In the genomic region with DNA sequence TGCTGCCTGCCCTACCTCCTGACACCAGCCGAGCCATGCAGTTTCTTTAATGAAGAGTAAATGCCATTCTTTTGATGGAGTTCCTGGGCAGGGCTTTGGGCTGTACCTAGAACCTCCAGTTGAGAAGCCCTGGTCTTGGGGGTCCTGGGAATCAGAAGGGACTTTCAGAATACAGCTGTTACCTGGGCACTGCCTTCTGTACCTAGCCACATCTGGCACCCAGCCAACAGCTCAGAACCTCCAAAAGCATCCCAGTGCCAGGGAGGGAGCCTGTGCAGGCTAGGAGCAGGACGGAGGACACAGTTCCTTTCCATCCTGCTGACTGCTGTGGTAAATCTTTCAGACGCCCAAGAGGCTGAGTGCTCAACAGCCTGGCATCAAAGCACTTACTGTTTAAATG, we compare ENCODE assay signal across 24 mouse cellular contexts.
DNase-seq lines count a peak whose midpoint lies in the region; ATAC-seq and TF ChIP-seq lines count a peak whose summit lies in the region.
"Had no signal": no experiment of that assay in that cellular context is flagged by ENCODE, and none has a peak within 500 bp of the region (broad histone marks: within the 10 kb centered on the region; RNA-seq: fewer than 3 reads in every experiment).

No protein-coding gene starts in this region.

- H3K4me3 ChIP-seq in forebrain, embryonic 11.5 days (ENCODE audit: low read depth, low read length): no peak overlapping the region
- H3K4me3 ChIP-seq in forebrain, embryonic 13.5 days: no peak overlapping the region
- H3K4me3 ChIP-seq in midbrain, embryonic 11.5 days (ENCODE audit: low read depth, low read length): no peak overlapping the region
- H3K4me3 ChIP-seq in midbrain, postnatal 0 days (ENCODE audit: low read depth, low read length): no peak overlapping the region
- H3K4me3 ChIP-seq in embryonic facial prominence, embryonic 13.5 days: no peak overlapping the region
- H3K4me3 ChIP-seq: heart, embryonic 12.5 days; limb, embryonic 13.5 days; liver, embryonic 13.5 days; megakaryocyte, embryonic 14.5 days; midbrain, embryonic 15.5 days; stomach, embryonic 15.5 days had no signal

- no peak overlapping the region for H3K27ac ChIP-seq in forebrain, embryonic 11.5 days (ENCODE audit: low read depth, low read length)
- no peak overlapping the region for H3K27ac ChIP-seq in forebrain, embryonic 13.5 days
- H3K27ac ChIP-seq in midbrain, embryonic 11.5 days (ENCODE audit: low read depth, low read length): no peak overlapping the region
- H3K27ac ChIP-seq in midbrain, postnatal 0 days (ENCODE audit: low read depth, low read length): no peak overlapping the region
- H3K27ac ChIP-seq in embryonic facial prominence, embryonic 13.5 days: no peak overlapping the region
- H3K27ac ChIP-seq: hindbrain, postnatal 0 days; limb, embryonic 13.5 days; liver, embryonic 13.5 days; midbrain, embryonic 15.5 days had no signal

- no peak overlapping the region for H3K9ac ChIP-seq in forebrain, embryonic 11.5 days (ENCODE audit: low read length)
- no peak overlapping the region for H3K9ac ChIP-seq in forebrain, embryonic 13.5 days
- no peak overlapping the region for H3K9ac ChIP-seq in midbrain, embryonic 11.5 days (ENCODE audit: low read length)
- no peak overlapping the region for H3K9ac ChIP-seq in midbrain, postnatal 0 days (replicated peaks; ENCODE audit: low read length, poor library complexity, severe bottlenecking)
- H3K9ac ChIP-seq in embryonic facial prominence, embryonic 13.5 days: peak overlapping the region; percentile 11; the same call in 1 of the 2 replicates
- H3K9ac ChIP-seq: heart, embryonic 12.5 days; limb, embryonic 13.5 days; liver, embryonic 13.5 days; midbrain, embryonic 15.5 days; stomach, embryonic 15.5 days had no signal

- H3K4me1 ChIP-seq in forebrain, embryonic 11.5 days (replicated peaks; ENCODE audit: control insufficient read depth, insufficient read depth, low read length): no peaks in the 10 kb centered on the region
- H3K4me1 ChIP-seq in forebrain, embryonic 13.5 days: peaks cover 9% of the 10 kb centered on the region; the same call in 1 of the 2 replicates
- H3K4me1 ChIP-seq in midbrain, embryonic 11.5 days (ENCODE audit: control insufficient read depth, insufficient read depth, low read length): peaks cover 9% of the 10 kb centered on the region; the same call in 1 of the 2 replicates
- H3K4me1 ChIP-seq in midbrain, postnatal 0 days (ENCODE audit: insufficient read depth, low read length): 0 out of 2 replicates have a peak, but pooled peaks cover 5% of the 10 kb centered on the region
- H3K4me1 ChIP-seq in embryonic facial prominence, embryonic 13.5 days: peaks cover 39% of the 10 kb centered on the region

- 65% methylated on average over 3 of the region's 3 CpGs for WGBS in forebrain, embryonic 11.5 days
- 65% methylated on average over 3 of the region's 3 CpGs for WGBS in forebrain, embryonic 13.5 days
- WGBS in midbrain, embryonic 11.5 days: 66% methylated on average over 3 of the region's 3 CpGs
- WGBS in midbrain, postnatal 0 days: 72% methylated on average over 3 of the region's 3 CpGs
- 61% methylated on average over 3 of the region's 3 CpGs for WGBS in embryonic facial prominence, embryonic 13.5 days

- H3K9me3 ChIP-seq in forebrain, embryonic 11.5 days (ENCODE audit: control insufficient read depth, low read length): no peaks in the 10 kb centered on the region
- H3K9me3 ChIP-seq in forebrain, embryonic 13.5 days (replicated peaks): no peaks in the 10 kb centered on the region
- no peaks in the 10 kb centered on the region for H3K9me3 ChIP-seq in midbrain, embryonic 11.5 days (ENCODE audit: control insufficient read depth, low read length)
- H3K9me3 ChIP-seq in midbrain, postnatal 0 days (ENCODE audit: low read length): no peaks in the 10 kb centered on the region
- no peaks in the 10 kb centered on the region for H3K9me3 ChIP-seq in embryonic facial prominence, embryonic 13.5 days
- H3K9me3 ChIP-seq: G1E; heart, embryonic 12.5 days; limb, embryonic 13.5 days; liver, embryonic 13.5 days; midbrain, embryonic 15.5 days; stomach, embryonic 15.5 days had no signal

- no peak for ATAC-seq in forebrain, embryonic 11.5 days (replicated peaks; ENCODE audit: low FRiP score)
- ATAC-seq in forebrain, embryonic 13.5 days: no peak
- no peak for ATAC-seq in midbrain, embryonic 11.5 days (ENCODE audit: low FRiP score)
- no peak for ATAC-seq in midbrain, postnatal 0 days (ENCODE audit: low FRiP score)
- no peak for ATAC-seq in embryonic facial prominence, embryonic 13.5 days (ENCODE audit: insufficient number of reproducible peaks, insufficient read depth, low FRiP score, low TSS enrichment, low read depth)
- ATAC-seq: activated CD4-positive, CD25-positive, alpha-beta regulatory T cell, adult 4 months; intestine, postnatal 0 days; midbrain, embryonic 15.5 days had no signal

- peak; percentile 27 for DNase-seq in forebrain, embryonic 11.5 days (ENCODE audit: low spot score)
- DNase-seq in kidney, adult 18-20 months: peak; percentile 34
- no peak for DNase-seq in kidney, adult 11 months
- peak; percentile 72 for DNase-seq in midbrain, embryonic 11.5 days (ENCODE audit: low spot score, missing footprints)
- DNase-seq in midbrain, postnatal 0 days (ENCODE audit: low spot score): no peak
- no peak for DNase-seq in left cerebral cortex, adult 11 months (ENCODE audit: low spot score)
- DNase-seq: adrenal gland, postnatal 10 days; cerebellum, adult 11 months; cerebellum, postnatal 10 days; gastrocnemius, postnatal 14 days; liver, embryonic 13.5 days; lung, postnatal 14 days; right cerebral cortex, postnatal 25 days had no signal

- TF ChIP-seq CTCF in midbrain, postnatal 0 days (IDR thresholded peaks at IDR 0.05): no peak

- no peak overlapping the region for H3K4me2 ChIP-seq in forebrain, embryonic 11.5 days (ENCODE audit: low read depth, low read length, severe bottlenecking)
- no peak overlapping the region for H3K4me2 ChIP-seq in forebrain, embryonic 13.5 days
- no peak overlapping the region for H3K4me2 ChIP-seq in midbrain, embryonic 11.5 days
- H3K4me2 ChIP-seq in midbrain, postnatal 0 days (ENCODE audit: low read depth, low read length, poor library complexity, severe bottlenecking): no peak overlapping the region
- H3K4me2 ChIP-seq in embryonic facial prominence, embryonic 13.5 days: no peak overlapping the region
- H3K4me2 ChIP-seq: heart, embryonic 12.5 days; limb, embryonic 13.5 days; liver, embryonic 13.5 days; midbrain, embryonic 15.5 days; stomach, embryonic 15.5 days had no signal

- no peaks in the 10 kb centered on the region for H3K27me3 ChIP-seq in forebrain, embryonic 11.5 days (ENCODE audit: control insufficient read depth, insufficient read depth, low read length)
- no peaks in the 10 kb centered on the region for H3K27me3 ChIP-seq in forebrain, embryonic 13.5 days
- no peaks in the 10 kb centered on the region for H3K27me3 ChIP-seq in midbrain, embryonic 11.5 days (ENCODE audit: control insufficient read depth, insufficient read depth, low read length)
- no peaks in the 10 kb centered on the region for H3K27me3 ChIP-seq in midbrain, postnatal 0 days (ENCODE audit: insufficient read depth, low read length)
- H3K27me3 ChIP-seq in embryonic facial prominence, embryonic 13.5 days: no peaks in the 10 kb centered on the region
- H3K27me3 ChIP-seq: heart, embryonic 12.5 days; limb, embryonic 13.5 days; liver, embryonic 13.5 days; midbrain, embryonic 15.5 days; stomach, embryonic 15.5 days had no signal

- no peaks in the 10 kb centered on the region for H3K36me3 ChIP-seq in forebrain, embryonic 11.5 days (ENCODE audit: control insufficient read depth, insufficient read depth, low read length)
- no peaks in the 10 kb centered on the region for H3K36me3 ChIP-seq in forebrain, embryonic 13.5 days (ENCODE audit: poor library complexity, severe bottlenecking)
- H3K36me3 ChIP-seq in midbrain, embryonic 11.5 days (ENCODE audit: control insufficient read depth, insufficient read depth, low read length): no peaks in the 10 kb centered on the region
- no peaks in the 10 kb centered on the region for H3K36me3 ChIP-seq in midbrain, postnatal 0 days (ENCODE audit: insufficient read depth, low read length)
- H3K36me3 ChIP-seq in embryonic facial prominence, embryonic 13.5 days: no peaks in the 10 kb centered on the region
- H3K36me3 ChIP-seq: G1E; heart, embryonic 12.5 days; limb, embryonic 13.5 days; liver, embryonic 13.5 days; midbrain, embryonic 15.5 days; stomach, embryonic 15.5 days had no signal

Comparison
In these comparisons a context has a peak if more than half of its experiments do, and no peak if none do; other contexts are left out.
1. DNase-seq: peak in forebrain, embryonic 11.5 days (single experiment), kidney, adult 18-20 months (single experiment) and midbrain, embryonic 11.5 days (single experiment); none in kidney, adult 11 months (single experiment), midbrain, postnatal 0 days (single experiment) and left cerebral cortex, adult 11 months (single experiment).